Mouse (Mus musculus): ENCODE results near the gene Gramd1c.

Gene Gramd1c

GRCm38 (mm10) chr16:44063025-44063894 is at the start of gene Gramd1c:
Gramd1c (minus strand) TSS chr16:44063345.
- peak; percentile 52 to 54 for DNase-seq (ENCODE audit: low spot score in 2 of 2)

- peak; percentile 40 to 52 for DNase-seq (ENCODE audit: low spot score in 2 of 2)
These were observed 45.9 kb upstream of the Gramd1c start for GRCm38 (mm10) chr16:44109002-44109401.

- DNase-seq (ENCODE audit: low spot score in 2 of 2): no peak
These were observed 42.1 kb upstream of the Gramd1c start for GRCm38 (mm10) chr16:44105211-44105610.

GRCm38 (mm10) chr16:44103806-44104766 is 40.9 kb upstream of the Gramd1c start:
- DNase-seq (ENCODE audit: low spot score in 2 of 2): no peak

GRCm38 (mm10) chr16:44102925-44103324 is 39.8 kb upstream of the Gramd1c start:
- DNase-seq (ENCODE audit: low spot score in 2 of 2): no peak

- DNase-seq (ENCODE audit: low spot score in 2 of 2): no peak
These were observed 38.1 kb upstream of the Gramd1c start for GRCm38 (mm10) chr16:44101181-44101710.

GRCm38 (mm10) chr16:44099377-44099776 is 36.2 kb upstream of the Gramd1c start:
- DNase-seq (ENCODE audit: low spot score in 2 of 2): no peak

- no peak for DNase-seq (ENCODE audit: low spot score in 2 of 2)
These were observed 24.5 kb upstream of the Gramd1c start for GRCm38 (mm10) chr16:44087650-44088049.

- no peak for DNase-seq (ENCODE audit: low spot score in 2 of 2)
These were observed 1.8 kb downstream of the Gramd1c start for GRCm38 (mm10) chr16:44061341-44061740.

- no peak for DNase-seq (ENCODE audit: low spot score in 2 of 2)
These were observed 2.4 kb downstream of the Gramd1c start for GRCm38 (mm10) chr16:44060604-44061286.

GRCm38 (mm10) chr16:44058745-44059144 is 4.4 kb downstream of the Gramd1c start:
- peak; percentile 83 to 89 for DNase-seq (ENCODE audit: low spot score in 2 of 2)

- no peak for DNase-seq (ENCODE audit: low spot score in 2 of 2)
These were observed 7.4 kb downstream of the Gramd1c start for GRCm38 (mm10) chr16:44055766-44056165.

- no peak for DNase-seq (ENCODE audit: low spot score in 2 of 2)
These were observed 9.9 kb downstream of the Gramd1c start for GRCm38 (mm10) chr16:44053265-44053664.

GRCm38 (mm10) chr16:44052390-44052789 is 10.8 kb downstream of the Gramd1c start:
- no peak for DNase-seq (ENCODE audit: low spot score in 2 of 2)

GRCm38 (mm10) chr16:44050139-44050538 is 13.0 kb downstream of the Gramd1c start:
- no peak for DNase-seq (ENCODE audit: low spot score in 2 of 2)

GRCm38 (mm10) chr16:44039112-44039511 is 24.0 kb downstream of the Gramd1c start:
- DNase-seq (ENCODE audit: low spot score in 2 of 2): no peak

GRCm38 (mm10) chr16:44035221-44035620 is 27.9 kb downstream of the Gramd1c start:
- no peak for DNase-seq (ENCODE audit: low spot score in 2 of 2)

GRCm38 (mm10) chr16:44033365-44033764 is 29.8 kb downstream of the Gramd1c start:
- DNase-seq (ENCODE audit: low spot score in 2 of 2): no peak

GRCm38 (mm10) chr16:44029273-44029672 is 33.9 kb downstream of the Gramd1c start:
- DNase-seq (ENCODE audit: low spot score in 2 of 2): no peak

- no peak for DNase-seq (ENCODE audit: low spot score in 2 of 2)
These were observed 36.3 kb downstream of the Gramd1c start for GRCm38 (mm10) chr16:44026822-44027221.

GRCm38 (mm10) chr16:44026210-44026609 is 36.9 kb downstream of the Gramd1c start:
- no peak for DNase-seq (ENCODE audit: low spot score in 2 of 2)
